Mouse (Mus musculus): ENCODE results near the gene Haao. TPM values are rescaled to one million over a fixed set of nuclear protein-coding genes. Genes with fewer than 3 reads are reported as not detected.
"Not testable (repeated sequence)": the region's sequence is repeated elsewhere in the genome, so short reads cannot be mapped to it uniquely, and the experiment has no call there.

Gene Haao
- polyA plus RNA-seq, 1 experiment from 2014 or later = 0.99 TPM

GRCm38 (mm10) chr17:83861444-83862133 is 13.8 kb upstream of the Haao start:
- Histone ChIP-seq H3K4me1 (peaks cover 20% of the 10 kb centered on the region), H3K36me3 (no peaks in the 10 kb centered on the region), H3K4me3 (peak overlapping the region; percentile 82), H3K9me3 (replicated peaks) (no peaks in the 10 kb centered on the region), H3K27me3 (ENCODE audit: low read depth, poor library complexity, severe bottlenecking) (peaks cover 5% of the 10 kb centered on the region), H3K27ac (peak overlapping the region; percentile 96)
- DNase-seq (ENCODE audit: low spot score) = peak; percentile 99
- under 1% methylated on average over 62 of the region's 62 CpGs for WGBS

- not testable (repeated sequence) for DNase-seq (ENCODE audit: low spot score); H3K27me3 ChIP-seq (ENCODE audit: low read depth, poor library complexity, severe bottlenecking); H3K9me3 ChIP-seq (replicated peaks); H3K36me3 ChIP-seq
- Histone ChIP-seq H3K4me3 (peak overlapping the region; percentile 82), H3K27ac (peak overlapping the region; percentile 96; the same call in 1 of the 2 replicates), H3K4me1 (peaks cover 18% of the 10 kb centered on the region)
- WGBS = 64% methylated on average over 8 of the region's 8 CpGs
Measured at GRCm38 (mm10) chr17:83860968-83861367, 13.2 kb upstream of the Haao start.

- Histone ChIP-seq H3K4me3 (no peak overlapping the region), H3K27me3 (ENCODE audit: low read depth, poor library complexity, severe bottlenecking) (peaks cover 5% of the 10 kb centered on the region), H3K27ac (no peak overlapping the region), H3K9me3 (replicated peaks) (no peaks in the 10 kb centered on the region), H3K4me1 (peaks cover 15% of the 10 kb centered on the region), H3K36me3 (no peaks in the 10 kb centered on the region)
- no peak for DNase-seq (ENCODE audit: low spot score)
- 77% methylated on average over 7 of the region's 7 CpGs for WGBS
Measured at GRCm38 (mm10) chr17:83860224-83860623, 12.5 kb upstream of the Haao start.

- Histone ChIP-seq H3K4me1 (peaks cover 14% of the 10 kb centered on the region), H3K27ac (no peak overlapping the region), H3K27me3 (ENCODE audit: low read depth, poor library complexity, severe bottlenecking) (peaks cover 2% of the 10 kb centered on the region), H3K36me3 (no peaks in the 10 kb centered on the region), H3K4me3 (no peak overlapping the region), H3K9me3 (replicated peaks) (no peaks in the 10 kb centered on the region)
- DNase-seq (ENCODE audit: low spot score) = no peak
- 95% methylated on average over 4 of the region's 4 CpGs for WGBS
Measured at GRCm38 (mm10) chr17:83859639-83860038, 11.9 kb upstream of the Haao start.

- Histone ChIP-seq H3K4me3 (no peak overlapping the region), H3K36me3 (no peaks in the 10 kb centered on the region), H3K4me1 (peaks cover 15% of the 10 kb centered on the region), H3K27ac (no peak overlapping the region), H3K9me3 (replicated peaks) (no peaks in the 10 kb centered on the region), H3K27me3 (ENCODE audit: low read depth, poor library complexity, severe bottlenecking) (no peaks in the 10 kb centered on the region)
- DNase-seq (ENCODE audit: low spot score) = no peak
- 87% methylated on average over 7 of the region's 7 CpGs for WGBS
Measured at GRCm38 (mm10) chr17:83858413-83858812, 10.7 kb upstream of the Haao start.

- no peaks in the 10 kb centered on the region for H3K9me3 ChIP-seq (replicated peaks)
- WGBS = 51% methylated on average over 12 of the region's 12 CpGs
- peaks cover 12% of the 10 kb centered on the region for H3K4me1 ChIP-seq
- H3K36me3 ChIP-seq = no peaks in the 10 kb centered on the region
- H3K27ac ChIP-seq = no peak overlapping the region
- 0 out of 2 replicates have a peak overlapping the region, but pooled peaks have one; percentile 13 for H3K4me3 ChIP-seq
- no peaks in the 10 kb centered on the region for H3K27me3 ChIP-seq (ENCODE audit: low read depth, poor library complexity, severe bottlenecking)
- DNase-seq (ENCODE audit: low spot score) = no peak
Measured at GRCm38 (mm10) chr17:83854284-83854918, 6.6 kb upstream of the Haao start.

- peaks cover 18% of the 10 kb centered on the region for H3K4me1 ChIP-seq
- H3K27me3 ChIP-seq (ENCODE audit: low read depth, poor library complexity, severe bottlenecking) = no peaks in the 10 kb centered on the region
- 49% methylated on average over 3 of the region's 3 CpGs for WGBS
- H3K4me3 ChIP-seq = 0 out of 2 replicates have a peak overlapping the region, but pooled peaks have one; percentile 13
- H3K36me3 ChIP-seq = no peaks in the 10 kb centered on the region
- no peaks in the 10 kb centered on the region for H3K9me3 ChIP-seq (replicated peaks)
- no peak for DNase-seq (ENCODE audit: low spot score)
- no peak overlapping the region for H3K27ac ChIP-seq
Measured at GRCm38 (mm10) chr17:83853831-83854230, 6.1 kb upstream of the Haao start.

- peaks cover 38% of the 10 kb centered on the region for H3K4me1 ChIP-seq
- no peaks in the 10 kb centered on the region for H3K36me3 ChIP-seq
- whole genome bisulfite sequencing = 90% methylated on average over 5 of the region's 5 CpGs
- no peaks in the 10 kb centered on the region for H3K9me3 ChIP-seq (replicated peaks)
- DNase-seq (ENCODE audit: low spot score) = no peak
- no peak overlapping the region for H3K4me3 ChIP-seq
- H3K27ac ChIP-seq = no peak overlapping the region
- H3K27me3 ChIP-seq (ENCODE audit: low read depth, poor library complexity, severe bottlenecking) = no peaks in the 10 kb centered on the region
Measured at GRCm38 (mm10) chr17:83850864-83851263, 3.1 kb upstream of the Haao start.

- DNase-seq (ENCODE audit: low spot score) = peak; percentile 92
- H3K36me3 ChIP-seq = no peaks in the 10 kb centered on the region
- H3K4me1 ChIP-seq = peaks cover 38% of the 10 kb centered on the region
- H3K27ac ChIP-seq = no peak overlapping the region
- WGBS = 13% methylated on average over 9 of the region's 9 CpGs
- H3K9me3 ChIP-seq (replicated peaks) = no peaks in the 10 kb centered on the region
- H3K4me3 ChIP-seq = no peak overlapping the region
- H3K27me3 ChIP-seq (ENCODE audit: low read depth, poor library complexity, severe bottlenecking) = no peaks in the 10 kb centered on the region
Measured at GRCm38 (mm10) chr17:83850458-83850857, 2.7 kb upstream of the Haao start.

GRCm38 (mm10) chr17:83849717-83850116 is 2.0 kb upstream of the Haao start:
- no peaks in the 10 kb centered on the region for H3K9me3 ChIP-seq (replicated peaks)
- peaks cover 38% of the 10 kb centered on the region for H3K4me1 ChIP-seq
- H3K36me3 ChIP-seq = no peaks in the 10 kb centered on the region
- 76% methylated on average over 5 of the region's 5 CpGs for WGBS
- no peak overlapping the region for H3K4me3 ChIP-seq
- H3K27ac ChIP-seq = no peak overlapping the region
- DNase-seq (ENCODE audit: low spot score) = no peak
- H3K27me3 ChIP-seq (ENCODE audit: low read depth, poor library complexity, severe bottlenecking) = no peaks in the 10 kb centered on the region

- whole genome bisulfite sequencing = 61% methylated on average over 12 of the region's 12 CpGs
Measured at GRCm38 (mm10) chr17:83849081-83849675, 1.4 kb upstream of the Haao start.

GRCm38 (mm10) chr17:83848482-83848881 is 719 bp upstream of the Haao start:
- 43% methylated on average over 4 of the region's 4 CpGs for WGBS
- Histone ChIP-seq H3K4me3 (no peak overlapping the region), H3K4me1 (peaks cover 38% of the 10 kb centered on the region), H3K27me3 (ENCODE audit: low read depth, poor library complexity, severe bottlenecking) (no peaks in the 10 kb centered on the region), H3K36me3 (no peaks in the 10 kb centered on the region), H3K27ac (no peak overlapping the region), H3K9me3 (replicated peaks) (no peaks in the 10 kb centered on the region)
- no peak for DNase-seq (ENCODE audit: low spot score)

More at GRCm38 (mm10) chr17:83849081-83849675, 1.4 kb upstream of the Haao start:
- Histone ChIP-seq H3K4me3 (no peak overlapping the region), H3K9me3 (replicated peaks) (no peaks in the 10 kb centered on the region), H3K36me3 (no peaks in the 10 kb centered on the region), H3K27ac (no peak overlapping the region), H3K27me3 (ENCODE audit: low read depth, poor library complexity, severe bottlenecking) (no peaks in the 10 kb centered on the region), H3K4me1 (peaks cover 36% of the 10 kb centered on the region)
- DNase-seq (ENCODE audit: low spot score) = no peak

- Histone ChIP-seq H3K4me1 (peaks cover 38% of the 10 kb centered on the region), H3K27ac (no peak overlapping the region), H3K9me3 (replicated peaks) (no peaks in the 10 kb centered on the region), H3K27me3 (ENCODE audit: low read depth, poor library complexity, severe bottlenecking) (no peaks in the 10 kb centered on the region), H3K4me3 (no peak overlapping the region), H3K36me3 (no peaks in the 10 kb centered on the region)
- WGBS = 84% methylated on average over 6 of the region's 6 CpGs
- DNase-seq (ENCODE audit: low spot score) = no peak
Measured at GRCm38 (mm10) chr17:83847100-83847499, 663 bp downstream of the Haao start.
